Mouse (Mus musculus) adrenal gland, postnatal 4 days (tissue): ENCODE data around the gene Blm. TPM values are rescaled to one million over a fixed set of nuclear protein-coding genes. Genes with fewer than 3 reads are reported as not detected.

ENCODE experiments used
- DNase-seq, 2 experiments: peaks; one replicate each; pipeline ENCODE4 v3.0.0; 2021 to 2022; ENCODE audit warnings: low spot score in 2 of 2, mixed read lengths in 2 of 2
- total RNA-seq, 2 experiments: library from RNA; stranded (reverse); gene quantifications; 2 replicates each; pipeline ENCODE4 v1.2.3; 2021

Gene Blm
- total RNA-seq, 2 experiments from 2014 or later: 13.9 to 18.0 TPM

DNA sequence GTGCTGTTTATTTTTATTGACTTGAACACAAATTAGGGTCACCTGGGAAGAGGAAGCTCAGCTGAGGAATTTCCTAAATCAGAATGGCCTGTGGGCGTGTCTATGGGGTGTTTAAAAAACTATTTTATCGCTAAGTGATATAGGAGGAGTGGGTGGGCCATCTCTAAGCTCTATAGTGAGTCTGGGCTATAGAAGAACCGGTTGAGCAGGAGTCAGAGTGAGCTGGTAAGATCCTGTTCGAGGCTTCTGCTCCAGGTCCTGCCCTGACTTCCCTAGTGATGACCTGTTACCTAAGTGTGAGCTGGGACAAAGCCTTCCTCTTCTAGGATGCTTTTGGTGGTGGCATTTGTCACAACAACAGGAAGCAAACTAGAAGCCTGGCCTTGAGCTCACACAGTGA, 94.2 kb downstream of the Blm start:
- DNase-seq: no peak

DNA sequence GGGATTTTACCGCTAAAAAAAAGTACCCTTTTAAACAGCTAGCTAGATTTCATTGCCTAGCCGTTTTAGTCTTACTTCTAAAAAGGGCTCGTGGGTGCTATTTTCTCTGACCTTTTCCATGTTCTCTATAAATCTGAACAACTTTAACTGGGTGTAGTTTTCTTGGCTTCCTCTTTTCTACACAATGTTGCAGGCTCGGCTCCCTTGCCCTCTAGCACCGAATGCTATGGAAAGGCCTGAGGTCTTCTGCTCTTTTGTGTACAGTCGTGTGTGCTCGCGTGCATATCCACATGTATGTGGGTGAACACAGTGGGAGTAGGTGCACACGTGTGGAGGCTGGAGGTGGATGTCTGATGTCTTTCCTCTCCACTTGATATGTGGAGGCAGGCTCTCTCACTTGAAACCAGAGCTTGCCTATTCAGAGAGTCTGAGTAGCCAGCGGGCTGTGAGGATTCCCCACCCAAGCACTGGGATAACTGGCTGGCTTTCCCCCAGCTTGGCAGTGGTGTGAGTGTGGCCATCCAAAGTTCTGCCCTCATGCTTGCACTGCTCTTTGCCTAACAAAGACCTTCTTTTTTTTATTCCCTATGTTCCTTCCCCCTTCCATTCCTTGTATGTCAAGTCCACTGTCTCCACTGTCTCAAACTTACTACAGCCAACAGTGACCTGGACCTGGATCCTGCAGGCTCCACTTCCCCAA, 95.0 kb downstream of the Blm start:
- no peak for DNase-seq

DNA sequence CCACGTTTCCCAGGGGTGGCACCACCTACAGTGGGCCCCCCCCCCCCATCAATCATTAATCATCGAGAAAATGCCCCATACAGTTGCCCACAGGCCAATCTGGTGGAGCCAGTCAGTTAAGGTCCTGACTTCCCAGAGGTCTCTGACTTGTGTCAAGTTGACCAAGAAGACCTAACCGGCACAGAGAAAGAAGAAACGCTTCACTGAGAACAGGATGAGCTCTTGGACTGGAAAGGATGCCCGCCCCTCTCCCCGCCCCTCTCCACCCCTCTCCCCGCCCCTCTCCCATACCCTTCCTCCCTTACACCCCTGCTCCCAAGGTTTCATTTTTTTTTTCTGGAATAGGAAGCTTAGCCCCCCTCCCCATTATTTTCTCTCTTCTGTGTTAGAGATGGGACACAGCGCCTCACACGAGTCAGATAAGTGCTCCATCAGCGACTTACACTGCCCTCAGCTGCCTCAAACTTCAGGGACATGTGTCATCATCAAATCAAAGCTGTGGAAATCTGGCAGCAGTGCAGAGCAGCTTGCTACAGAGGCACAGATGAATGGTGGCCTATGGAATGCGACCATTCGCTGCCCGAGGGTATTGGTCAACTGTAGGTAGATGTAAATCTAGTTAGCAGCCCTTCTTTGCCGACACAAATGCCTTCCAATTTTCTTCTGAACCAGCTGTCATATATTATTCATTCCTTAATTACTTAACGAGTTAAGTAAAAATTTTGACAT, 95.7 kb downstream of the Blm start:
- DNase-seq: no peak

DNA sequence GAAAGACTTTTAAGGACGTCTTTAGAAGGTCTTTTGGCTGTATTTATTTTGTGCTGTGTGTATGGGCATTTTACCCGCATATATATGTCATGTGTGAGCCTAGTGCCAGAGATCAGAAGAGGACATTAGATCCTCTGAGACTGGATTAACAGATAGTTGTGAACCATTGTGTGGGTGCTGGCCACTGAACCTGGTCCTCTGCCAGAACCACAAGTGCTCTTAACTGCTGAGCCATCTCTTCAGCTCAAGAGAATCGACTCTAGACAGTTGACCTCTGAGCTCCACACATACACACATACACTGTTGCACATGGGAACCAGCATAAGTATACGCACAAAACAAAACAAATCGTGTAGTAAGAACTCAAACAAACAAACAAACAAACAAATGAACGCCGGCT, 98.3 kb downstream of the Blm start:
- no peak for DNase-seq

DNA sequence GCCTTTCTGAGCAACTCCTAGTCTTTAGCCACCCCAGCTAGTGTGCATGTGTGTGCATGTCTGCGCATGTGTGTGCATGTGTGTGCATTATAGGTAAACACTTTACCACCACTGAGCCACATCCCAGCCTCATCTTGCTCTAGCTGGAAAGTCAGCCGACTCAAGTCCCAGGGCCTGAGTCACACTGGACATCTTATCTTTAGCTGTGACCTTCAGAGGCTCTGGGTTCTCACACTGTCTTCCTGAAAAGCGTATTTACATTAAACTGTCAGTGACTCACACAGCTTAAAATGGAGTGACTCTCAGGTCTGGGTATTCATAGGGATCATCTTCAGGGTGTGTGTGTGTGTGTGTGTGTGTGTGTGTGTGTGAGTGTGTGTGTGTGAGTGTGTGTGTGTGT, 99.3 kb downstream of the Blm start:
- no peak for DNase-seq

DNA sequence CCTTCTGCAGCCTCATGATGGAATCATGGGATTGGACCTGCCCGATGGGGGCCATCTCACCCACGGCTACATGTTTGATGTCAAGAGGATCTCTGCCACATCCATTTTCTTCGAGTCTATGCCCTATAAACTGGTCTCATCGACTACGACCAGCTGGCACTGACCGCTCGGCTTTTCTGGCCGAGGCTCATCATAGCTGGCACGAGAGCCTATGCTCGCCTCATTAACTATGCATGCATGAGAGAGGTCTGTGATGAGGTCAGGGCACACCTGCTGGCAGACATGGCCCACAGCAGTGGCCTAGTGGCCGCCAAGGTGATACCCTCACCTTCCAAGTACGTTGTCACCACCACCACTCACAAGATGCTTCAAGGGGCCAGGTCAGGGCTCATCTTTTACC, 105.3 kb downstream of the Blm start:
- no peak for DNase-seq

DNA sequence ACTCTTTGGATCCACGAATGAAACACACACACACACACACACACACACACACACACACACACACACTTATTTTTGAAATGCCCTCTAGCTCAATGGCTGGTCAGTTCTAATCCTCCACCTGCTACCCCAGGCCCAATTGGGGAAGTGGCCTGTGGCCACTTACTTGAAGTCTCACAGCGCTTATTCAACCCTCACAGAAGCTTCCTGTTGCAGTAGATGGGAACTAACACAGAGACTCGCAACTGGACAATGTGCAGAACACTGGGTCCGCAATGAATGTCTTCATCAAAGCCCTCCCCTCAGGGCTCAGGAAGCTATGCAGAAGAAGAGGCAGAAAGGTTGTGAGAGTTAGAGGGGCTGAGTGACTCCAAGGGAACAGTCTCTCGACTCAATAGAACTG, 107.2 kb downstream of the Blm start:
- DNase-seq: no peak

DNA sequence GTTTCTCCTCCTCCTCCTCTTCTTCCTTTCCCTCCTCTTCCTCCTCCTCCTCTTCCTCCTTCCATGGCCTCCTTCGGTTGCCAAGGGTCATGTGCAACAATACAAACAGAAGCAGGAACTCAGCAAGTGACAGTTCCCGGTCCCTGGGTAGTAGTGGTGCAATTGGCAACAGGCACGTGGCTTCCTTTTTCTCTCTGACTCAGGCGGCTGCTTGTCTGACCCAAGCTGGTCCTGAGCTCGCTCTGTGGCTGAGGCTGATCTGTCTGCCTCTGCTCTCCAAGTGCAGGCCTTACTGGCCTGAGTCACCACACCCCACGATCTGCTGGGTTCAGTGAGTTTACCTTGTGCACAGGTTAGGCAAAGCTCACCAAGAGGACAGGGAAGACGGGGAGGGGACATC, 108.6 kb downstream of the Blm start:
- DNase-seq: no peak

DNA sequence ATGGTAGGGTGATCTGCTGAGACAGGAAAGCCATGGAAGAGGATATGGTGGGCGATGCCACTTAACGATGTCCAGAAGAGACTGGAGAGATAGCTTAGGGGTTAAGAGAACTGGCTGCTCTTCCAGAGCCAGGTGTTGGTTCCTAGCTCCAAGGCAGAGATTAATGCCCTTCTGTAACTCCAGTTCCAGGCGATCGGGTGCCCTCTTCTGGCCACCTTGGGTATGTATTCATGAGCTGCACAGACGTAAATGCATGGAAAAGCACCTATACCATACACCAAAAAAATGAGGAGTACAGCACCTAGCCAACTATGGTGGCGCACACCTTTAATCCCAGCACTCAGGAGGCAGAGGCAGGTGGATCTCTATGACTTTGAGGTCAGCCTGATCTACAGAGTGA, 110.2 kb downstream of the Blm start:
- DNase-seq: no peak

DNA sequence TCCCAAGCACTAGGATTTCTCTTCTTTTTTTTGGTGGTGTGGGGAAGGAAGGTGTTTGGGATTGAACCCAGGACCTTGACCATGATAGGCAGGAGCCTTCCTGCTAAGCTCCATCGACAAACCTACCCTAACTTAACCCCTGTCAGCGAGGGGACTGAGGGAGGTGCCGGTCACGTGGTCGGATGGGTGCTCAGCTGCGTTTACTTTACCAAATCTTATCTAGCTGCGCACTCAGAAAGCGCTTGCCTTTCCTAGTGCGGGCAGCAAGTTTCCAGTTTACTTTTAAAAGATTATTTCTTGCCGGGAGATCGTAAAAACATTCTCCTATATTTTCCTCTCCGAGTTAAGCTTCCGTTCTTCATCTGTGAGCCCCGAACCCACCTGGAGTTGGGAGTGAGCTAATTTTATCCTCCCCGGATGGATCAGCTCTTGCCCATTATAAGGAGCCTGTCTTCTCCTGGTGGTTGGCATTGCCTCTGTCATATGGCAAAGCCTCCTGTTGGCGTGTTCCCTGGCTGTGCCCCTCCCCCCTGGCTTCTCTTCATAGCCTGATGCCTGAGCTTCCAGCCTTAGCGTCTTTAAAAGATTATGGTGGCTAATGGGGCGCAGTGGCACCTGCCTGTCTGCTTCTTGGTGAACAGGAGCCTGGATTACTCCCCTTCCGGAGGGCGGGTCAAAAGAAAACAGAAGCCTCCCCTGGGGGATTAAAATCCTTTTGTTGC, 112.0 kb downstream of the Blm start:
- DNase-seq: no peak

DNA sequence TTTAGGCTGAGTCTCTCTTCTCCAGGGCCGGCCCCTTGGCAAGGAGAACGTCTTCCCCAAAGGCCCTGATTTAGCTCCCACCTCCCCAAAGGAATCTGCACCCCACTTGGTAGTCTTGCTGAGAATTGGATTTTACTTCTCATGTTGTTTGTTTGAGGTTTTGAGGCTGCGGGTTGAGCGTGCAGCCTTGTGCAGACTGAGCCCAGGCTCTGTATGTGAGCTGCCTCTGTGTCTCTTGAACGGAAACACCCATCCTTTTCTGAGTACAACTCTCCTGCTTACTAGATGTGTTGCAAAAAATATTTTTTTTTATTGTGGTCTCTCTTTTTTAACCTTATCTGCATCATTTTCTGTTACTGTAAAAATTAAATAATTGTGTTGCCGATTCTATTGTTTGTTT, 113.3 kb downstream of the Blm start:
- DNase-seq: no peak

DNA sequence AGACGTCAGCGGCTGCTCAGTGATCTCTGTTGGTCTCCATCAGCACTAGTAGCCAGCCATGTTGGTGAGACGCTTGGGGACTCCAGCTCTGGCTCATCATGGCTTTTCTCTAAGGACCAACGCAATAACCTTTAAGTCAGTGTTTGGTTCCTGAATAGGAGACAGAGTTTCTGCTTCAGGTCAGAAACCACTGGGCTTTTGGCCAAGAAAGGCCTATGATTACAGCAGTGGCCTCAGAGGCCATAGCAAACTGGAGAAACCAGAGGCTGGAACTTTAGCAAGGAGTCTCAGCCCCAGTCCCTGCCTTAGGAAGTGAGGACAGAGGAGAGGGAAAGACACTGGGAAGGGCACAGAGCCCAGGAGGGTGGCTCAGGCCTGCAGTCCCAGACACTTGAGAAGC, 114.3 kb downstream of the Blm start:
- DNase-seq: no peak

DNA sequence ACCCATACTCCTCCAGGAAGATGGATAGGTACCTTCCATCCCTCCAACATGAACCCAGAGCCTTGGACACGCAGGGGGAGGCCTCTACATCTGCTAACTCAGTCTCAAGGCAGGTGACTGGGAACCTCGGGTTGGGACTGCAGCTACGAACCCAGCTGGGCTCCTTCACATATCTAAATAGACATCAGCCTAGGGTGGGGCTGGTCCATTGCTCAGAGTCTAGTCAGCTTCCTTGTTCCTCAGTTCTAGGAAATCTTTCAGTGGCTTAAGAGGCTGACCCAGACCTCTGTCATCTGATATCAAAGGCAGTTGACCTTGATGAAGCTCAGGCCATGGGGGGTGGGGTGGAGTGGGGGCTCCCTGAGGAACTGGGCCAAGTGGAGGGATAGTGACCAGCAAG, 115.6 kb downstream of the Blm start:
- DNase-seq: no peak

DNA sequence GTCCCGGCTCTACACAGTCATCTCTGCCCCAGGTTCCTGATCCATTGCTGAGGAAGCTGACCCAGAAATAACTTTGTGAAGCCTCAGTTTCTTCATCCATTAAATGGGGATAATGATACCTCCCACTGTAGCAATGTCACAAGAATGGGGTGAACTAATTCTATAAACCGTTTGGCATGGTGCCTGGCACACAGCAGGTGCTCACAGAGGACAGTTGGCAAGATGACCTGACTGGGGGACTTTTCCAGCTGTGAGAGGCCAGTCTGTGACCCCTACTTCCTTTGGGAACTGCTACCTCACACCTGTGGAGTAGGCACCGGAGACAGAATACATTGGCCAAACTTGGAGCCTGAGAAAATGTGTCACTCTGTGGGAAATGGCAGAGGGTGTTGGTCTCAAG, 116.9 kb downstream of the Blm start:
- DNase-seq: no peak

DNA sequence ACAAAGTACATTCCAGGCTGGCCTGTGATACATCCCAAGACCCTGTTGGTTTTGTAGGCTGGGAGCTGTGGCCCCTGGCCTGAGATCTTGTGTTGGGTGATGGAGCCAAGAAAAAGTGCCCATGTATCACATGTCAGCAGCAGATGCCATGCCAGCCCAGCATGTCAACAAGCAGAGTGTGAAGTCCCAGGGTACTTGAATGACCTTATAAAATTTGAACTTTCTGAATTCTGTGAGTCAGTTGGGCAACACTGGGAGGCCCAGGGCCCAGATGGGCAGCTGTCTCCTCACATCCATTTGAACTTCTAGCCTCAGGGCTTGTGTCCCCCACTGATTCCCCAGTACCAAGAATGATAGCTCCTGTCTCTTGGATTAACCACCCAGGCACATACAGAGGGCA, 117.3 kb downstream of the Blm start:
- no peak for DNase-seq

DNA sequence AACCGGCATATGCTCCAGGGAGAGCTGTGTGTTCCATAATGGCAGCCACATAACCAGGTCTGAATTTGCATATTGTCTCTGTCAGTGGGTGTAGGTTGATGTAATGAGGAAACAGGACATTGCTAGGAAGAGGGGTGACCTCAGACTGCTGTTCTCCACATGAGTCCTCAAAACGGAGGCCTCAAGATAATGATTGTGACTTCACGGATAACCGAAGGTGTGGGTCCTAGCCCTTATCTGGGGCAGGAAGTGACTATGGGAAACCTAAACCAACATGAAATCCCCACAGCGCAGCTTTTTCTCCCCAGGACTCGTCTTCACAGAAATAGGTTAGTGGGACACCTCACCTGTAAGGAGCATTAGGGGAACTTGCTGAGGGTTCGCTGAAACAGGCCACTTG, 118.0 kb downstream of the Blm start:
- no peak for DNase-seq

DNA sequence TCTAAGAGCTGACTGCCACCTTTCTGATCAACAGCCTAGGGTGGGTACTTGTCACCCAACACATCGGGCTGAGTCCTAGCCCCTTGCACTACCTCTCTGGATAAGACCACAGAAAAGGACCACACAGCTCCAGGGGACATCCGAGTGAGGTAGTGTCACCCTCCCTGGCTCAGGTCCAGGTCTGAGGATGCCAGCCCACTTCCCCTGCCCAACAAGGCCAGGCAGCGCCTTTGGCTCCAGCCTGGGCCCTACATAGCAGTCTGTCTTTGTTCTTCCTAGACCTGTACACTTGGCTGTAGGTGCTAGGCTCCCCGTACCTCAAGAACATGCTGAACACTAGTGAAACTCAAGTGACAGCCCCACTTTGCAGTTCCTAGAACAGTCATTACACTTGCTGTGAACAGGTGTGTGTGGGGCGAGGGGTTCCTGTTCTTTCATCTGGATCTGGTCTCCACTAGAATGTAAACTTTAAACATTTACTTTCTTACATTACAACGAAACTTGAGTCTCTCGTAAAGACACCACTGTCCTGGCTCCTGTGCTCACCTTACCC, 120.5 kb downstream of the Blm start:
- DNase-seq: no peak

DNA sequence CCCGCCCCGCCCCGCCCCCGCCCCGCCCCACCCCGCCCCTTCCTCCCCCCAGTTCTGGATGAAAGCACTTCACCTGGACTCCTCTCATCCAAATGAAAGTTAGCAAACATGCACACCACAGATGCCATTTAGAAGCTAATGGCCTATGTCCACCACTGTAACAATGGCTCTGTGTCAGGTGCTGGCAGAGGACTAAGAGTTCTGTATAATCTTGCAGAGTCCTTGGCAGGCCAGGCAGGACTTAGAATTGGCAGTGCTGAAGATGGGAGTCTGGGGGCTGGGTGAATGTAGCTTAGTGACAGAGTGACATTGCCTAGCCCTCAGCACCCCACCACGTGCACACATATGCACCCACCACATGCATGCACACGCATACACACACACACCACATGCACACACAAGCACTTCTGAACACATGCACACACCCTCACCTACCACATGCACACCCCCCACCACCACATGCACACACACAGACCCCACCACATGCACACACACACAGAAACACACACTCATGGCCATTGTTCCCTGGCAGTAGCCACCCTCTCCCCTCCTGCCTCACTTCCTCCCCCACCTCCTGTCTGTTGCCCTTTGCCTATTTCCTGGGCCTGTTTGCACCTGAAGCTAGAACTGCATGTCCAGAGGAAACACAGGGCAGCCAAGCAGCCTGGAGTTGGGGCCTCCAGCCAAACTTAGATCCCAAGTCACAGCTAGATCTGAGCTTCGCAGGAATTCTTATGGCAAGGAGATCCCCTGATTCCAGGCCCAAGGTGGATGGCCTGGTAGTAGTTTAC, 121.2 kb downstream of the Blm start:
- no peak for DNase-seq

DNA sequence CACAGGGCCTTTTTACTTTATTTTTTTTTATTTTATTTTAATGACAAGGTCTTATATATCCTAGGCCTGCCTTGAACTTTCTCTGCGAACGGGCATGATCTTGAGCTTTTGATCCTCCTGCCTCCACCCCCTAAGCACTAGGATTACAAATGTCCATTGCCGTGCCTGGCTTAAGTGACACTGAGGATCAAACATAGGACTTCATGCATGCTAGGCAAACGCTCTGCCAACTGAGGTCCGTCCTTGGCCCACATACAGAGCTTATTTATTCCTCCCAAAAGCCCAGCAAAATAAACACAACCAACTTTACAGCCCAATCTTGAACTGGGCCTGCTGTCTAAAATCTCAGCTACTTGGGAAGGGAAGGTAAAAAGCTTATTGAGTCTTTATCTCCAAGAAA, 122.1 kb downstream of the Blm start:
- DNase-seq: no peak

DNA sequence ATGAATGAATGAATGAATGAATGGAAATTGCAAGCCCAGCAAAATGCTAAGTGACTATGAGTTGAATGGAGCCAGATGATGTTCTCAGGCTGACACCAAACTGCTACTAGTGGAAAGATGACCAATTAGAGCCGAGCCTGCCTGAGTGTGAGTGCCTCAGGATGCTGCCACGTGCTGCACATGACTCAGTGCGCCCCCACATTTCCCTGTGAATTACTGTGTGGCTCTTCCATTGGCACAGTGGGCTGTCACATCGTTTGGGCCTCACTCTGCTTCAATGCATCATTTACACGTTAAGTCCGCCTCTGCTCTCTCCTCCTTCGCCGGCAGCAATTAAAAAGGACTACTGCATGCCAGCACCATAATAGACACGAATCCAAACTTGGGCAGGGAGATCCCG, 122.6 kb downstream of the Blm start:
- DNase-seq: no peak

DNA sequence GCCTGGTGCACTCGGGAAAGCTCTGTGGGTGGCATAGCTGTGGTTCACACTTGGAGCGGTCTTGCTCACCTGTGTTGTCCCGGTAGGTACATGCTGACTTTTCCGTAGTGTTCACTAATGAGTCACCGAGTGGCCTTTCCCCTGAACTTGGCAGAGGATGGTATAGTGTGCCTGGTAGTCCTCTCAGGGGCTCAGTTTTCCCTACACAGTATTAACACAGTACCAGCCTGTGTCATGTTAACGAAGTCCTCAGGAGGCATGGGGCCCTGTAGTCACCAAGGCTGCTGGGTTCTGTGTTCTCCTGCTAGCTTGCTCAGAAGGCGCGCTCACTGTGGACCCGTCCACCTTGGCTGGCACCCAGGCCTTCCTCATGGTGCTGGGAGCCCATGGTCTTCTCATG, 124.5 kb downstream of the Blm start:
- DNase-seq: no peak
